Mouse (Mus musculus) brain, embryonic 14.5 days (tissue): Measurements from ENCODE around the gene Mog.

ENCODE experiments used
- CTCF ChIP-seq: fragments of 200-500 bp; IDR thresholded peaks from 2 replicates; pipeline ENCODE4 v1.5.1; 2012; ENCODE audit warnings: inconsistent platforms, mild to moderate bottlenecking, moderate library complexity, borderline replicate concordance; ENCODE audit not compliant: insufficient read depth, insufficient read length; ENCODE audit errors: extremely low read depth
- POLR2A ChIP-seq: fragments of 200-500 bp; IDR thresholded peaks from 2 replicates; pipeline ENCODE4 v1.6.1; 2012; ENCODE audit warnings: mild to moderate bottlenecking, inconsistent platforms, borderline replicate concordance; ENCODE audit not compliant: poor library complexity, insufficient read depth, insufficient read length, severe bottlenecking; ENCODE audit errors: extremely low read depth

DNA sequence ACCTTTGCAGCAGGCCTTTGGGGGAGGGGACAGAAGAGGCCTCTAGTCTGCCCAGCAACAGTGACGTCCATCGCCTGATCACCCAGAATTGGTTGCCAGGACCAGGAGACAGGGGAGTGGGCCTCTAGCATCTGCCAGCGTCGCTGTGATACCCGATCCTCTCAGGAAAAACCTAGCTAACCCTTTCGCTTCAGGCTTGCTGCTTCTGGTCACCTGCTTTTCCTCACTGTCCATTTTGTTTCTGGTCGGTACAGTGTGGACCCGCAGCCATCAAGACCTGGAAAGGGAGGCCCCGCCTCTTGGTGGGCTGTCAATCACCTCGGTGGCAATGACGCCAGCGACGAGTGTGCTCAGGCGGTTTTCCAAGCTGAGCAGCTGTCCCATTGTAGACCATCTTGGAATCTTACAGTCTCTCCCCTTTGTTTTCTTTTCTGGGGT is 5.5 kb upstream of the Mog start:
- TF ChIP-seq CTCF = no peak
- 0 out of 2 replicates have a peak, but pooled peaks have one; percentile 19 for TF ChIP-seq POLR2A
